Mouse (Mus musculus) stomach, postnatal 0 days (tissue): ENCODE measurements around the gene Olfr875.

Source experiments
- CTCF ChIP-seq: IDR thresholded peaks from 2 replicates; pipeline ENCODE4 v1.5.1; 2016; ENCODE audit warnings: antibody characterized with exemption, low read depth, mild to moderate bottlenecking, moderate library complexity
- EP300 ChIP-seq: optimal IDR thresholded peaks from 2 replicates; pipeline ENCODE3; 2016; ENCODE audit warnings: antibody characterized with exemption

- TF ChIP-seq CTCF = no peak
- TF ChIP-seq EP300 = no peak
Measured at GRCm38 (mm10) chr9:37750319-37751075, 21.2 kb upstream of the Olfr875 start.
